Mouse (Mus musculus) neural tube, embryonic 15.5 days (tissue): ENCODE results near the gene Btbd19. TPM values are rescaled to one million over a fixed set of nuclear protein-coding genes. Genes with fewer than 3 reads are reported as not detected.

Experiments
- ATAC-seq: fragments of 200-750 bp; cut with Nextera tagmentation; 2 replicates; pipeline ENCODE4 v1.8.0; 2017; ENCODE audit warnings: mild to moderate bottlenecking, moderate TSS enrichment, moderate library complexity; ENCODE audit not compliant: low FRiP score
- H3K27ac ChIP-seq: fragments of 300-500 bp; sonication (generic); replicated peaks from 2 replicates; pipeline ENCODE4 v1.5.1; 2015; ENCODE audit warnings: mild to moderate bottlenecking, inconsistent platforms
- H3K27me3 ChIP-seq: fragments of 300-500 bp; sonication (generic); replicated peaks from 2 replicates; pipeline ENCODE4 v1.6.1; 2015; ENCODE audit warnings: inconsistent platforms
- H3K36me3 ChIP-seq: fragments of 300-500 bp; sonication (generic); 2 replicates; pipeline ENCODE4 v1.6.1; 2015; ENCODE audit warnings: inconsistent platforms
- H3K4me1 ChIP-seq: fragments of 300-500 bp; sonication (generic); 2 replicates; pipeline ENCODE4 v1.6.1; 2015; ENCODE audit warnings: inconsistent platforms
- H3K4me2 ChIP-seq: fragments of 300-500 bp; sonication (generic); 2 replicates; pipeline ENCODE4 v1.6.1; 2015; ENCODE audit warnings: inconsistent platforms, mild to moderate bottlenecking, moderate library complexity
- H3K4me3 ChIP-seq: fragments of 300-500 bp; sonication (generic); replicated peaks from 2 replicates; pipeline ENCODE4 v1.5.1; 2015; ENCODE audit warnings: mild to moderate bottlenecking, inconsistent platforms
- H3K9ac ChIP-seq: fragments of 300-500 bp; sonication (generic); replicated peaks from 2 replicates; pipeline ENCODE4 v1.6.1; 2015; ENCODE audit warnings: mild to moderate bottlenecking, inconsistent platforms
- H3K9me3 ChIP-seq: fragments of 300-500 bp; sonication (generic); replicated peaks from 2 replicates; pipeline ENCODE4 v1.6.1; 2016; ENCODE audit warnings: inconsistent platforms
- WGBS: fragments of 180-500 bp; shearing (Covaris S2); methylation state at CpG from one replicate; pipeline ENCODE4 v1.1.7; 2015; ENCODE audit warnings: mixed read lengths; 5-methylcytosine and 5-hydroxymethylcytosine counted together
- polyA plus RNA-seq: library from polyadenylated mRNA; unstranded; fragments of >200 nt; fragmentation: Nextera tagmentation; extraction: Ambion mirVana; gene quantifications from 2 replicates; pipeline ENCODE4 v1.2.1, GENCODE M21; 2015

Gene Btbd19
- polyA plus RNA-seq, 1 experiment from 2014 or later = 4.7 TPM

GRCm38 (mm10) chr4:117108524-117108849 is 17.0 kb downstream of the Btbd19 start:
- Histone ChIP-seq H3K4me1 (peaks cover 11% of the 10 kb centered on the region), H3K4me2 (no peak overlapping the region), H3K27me3 (no peaks in the 10 kb centered on the region), H3K9ac (no peak overlapping the region), H3K36me3 (peaks cover 58% of the 10 kb centered on the region), H3K27ac (no peak overlapping the region), H3K9me3 (no peaks in the 10 kb centered on the region), H3K4me3 (no peak overlapping the region)
- ATAC-seq = no peak
- 91% methylated on average over 6 of the region's 6 CpGs for WGBS

- Histone ChIP-seq H3K27me3 (no peaks in the 10 kb centered on the region), H3K4me3 (no peak overlapping the region), H3K36me3 (peaks cover 53% of the 10 kb centered on the region), H3K9ac (no peak overlapping the region), H3K9me3 (no peaks in the 10 kb centered on the region), H3K4me1 (peaks cover 11% of the 10 kb centered on the region), H3K27ac (no peak overlapping the region), H3K4me2 (no peak overlapping the region)
- no peak for ATAC-seq
- WGBS = 90% methylated on average over 18 of the region's 18 CpGs
Measured at GRCm38 (mm10) chr4:117107813-117108523, 17.6 kb downstream of the Btbd19 start.

DNA sequence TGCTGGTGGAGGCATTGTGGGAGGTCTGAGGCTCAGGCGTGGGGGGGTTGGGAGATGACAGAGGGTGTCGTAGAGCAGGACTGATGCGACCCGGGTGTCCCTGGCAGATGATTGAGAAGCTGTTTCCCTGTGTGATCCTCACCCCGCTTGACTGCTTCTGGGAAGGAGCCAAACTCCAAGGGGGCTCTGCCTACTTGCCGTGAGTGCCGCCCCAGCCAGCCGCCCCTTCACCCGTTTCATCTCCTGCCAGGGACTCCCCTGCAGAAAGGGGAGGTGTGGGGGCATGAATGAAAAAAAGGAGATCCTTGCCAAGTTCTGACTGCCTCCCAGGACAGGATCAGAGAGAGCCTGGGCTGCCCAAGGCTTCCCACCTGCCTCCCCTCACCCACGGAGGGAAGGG is 20.4 kb downstream of the Btbd19 start:
- WGBS = 52% methylated on average over 10 of the region's 10 CpGs
- Histone ChIP-seq H3K9ac (no peak overlapping the region), H3K4me3 (no peak overlapping the region), H3K4me2 (no peak overlapping the region), H3K27me3 (no peaks in the 10 kb centered on the region), H3K27ac (no peak overlapping the region), H3K4me1 (peaks cover 11% of the 10 kb centered on the region), H3K9me3 (no peaks in the 10 kb centered on the region), H3K36me3 (peaks cover 42% of the 10 kb centered on the region)
- no peak for ATAC-seq

DNA sequence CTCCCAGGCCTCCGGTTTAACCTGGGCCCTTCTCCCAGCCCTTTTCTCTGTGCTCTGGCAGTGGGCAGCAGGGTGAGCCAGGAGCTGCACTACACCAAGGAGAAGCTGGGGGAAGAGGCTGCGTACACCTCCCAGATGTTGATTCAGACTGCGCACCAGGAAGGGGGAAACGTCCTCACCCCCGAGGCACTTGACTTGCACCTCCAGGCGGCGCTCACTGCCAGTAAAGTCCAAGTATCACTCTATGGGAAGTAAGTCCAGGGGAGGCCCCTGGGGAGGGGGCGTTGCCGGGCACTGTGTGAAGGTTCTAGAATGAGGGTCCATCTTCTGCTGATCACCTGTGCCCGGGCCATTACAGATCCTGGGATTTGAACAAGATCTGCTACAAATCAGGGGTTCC is 20.9 kb downstream of the Btbd19 start:
- Histone ChIP-seq H3K36me3 (peaks cover 38% of the 10 kb centered on the region), H3K4me2 (no peak overlapping the region), H3K4me3 (no peak overlapping the region), H3K27me3 (no peaks in the 10 kb centered on the region), H3K9me3 (no peaks in the 10 kb centered on the region), H3K9ac (no peak overlapping the region), H3K27ac (no peak overlapping the region), H3K4me1 (peaks cover 11% of the 10 kb centered on the region)
- WGBS = 80% methylated on average over 10 of the region's 10 CpGs
- ATAC-seq = no peak

DNA sequence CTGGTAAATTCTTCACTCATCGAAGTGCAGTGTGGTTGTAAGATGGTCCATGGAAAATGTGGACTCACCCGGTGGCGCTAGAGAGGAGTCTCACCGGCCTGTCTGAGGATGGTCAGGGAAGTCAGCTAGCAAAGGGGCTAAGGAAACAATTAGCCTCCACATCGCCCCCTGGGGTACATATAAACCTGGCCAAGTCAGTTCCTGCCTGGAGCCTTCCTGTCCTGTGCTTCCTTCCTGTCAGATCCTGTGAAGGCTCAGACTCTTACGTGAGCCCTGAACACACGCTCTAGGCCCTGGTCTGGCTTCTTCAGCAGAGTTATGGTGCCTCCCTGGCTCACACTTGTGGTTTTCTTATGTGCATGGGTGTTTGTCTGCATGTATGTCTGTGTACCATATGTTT is 24.3 kb downstream of the Btbd19 start:
- Histone ChIP-seq H3K27ac (no peak overlapping the region), H3K9ac (no peak overlapping the region), H3K36me3 (peaks cover 16% of the 10 kb centered on the region; the same call in 1 of the 2 replicates), H3K27me3 (no peaks in the 10 kb centered on the region), H3K9me3 (no peaks in the 10 kb centered on the region), H3K4me2 (no peak overlapping the region), H3K4me3 (no peak overlapping the region), H3K4me1 (peaks cover 32% of the 10 kb centered on the region)
- ATAC-seq = no peak
- 51% methylated on average over 7 of the region's 7 CpGs for WGBS

GRCm38 (mm10) chr4:117100036-117100435 is 25.5 kb downstream of the Btbd19 start:
- H3K4me2 ChIP-seq = no peak overlapping the region

DNA sequence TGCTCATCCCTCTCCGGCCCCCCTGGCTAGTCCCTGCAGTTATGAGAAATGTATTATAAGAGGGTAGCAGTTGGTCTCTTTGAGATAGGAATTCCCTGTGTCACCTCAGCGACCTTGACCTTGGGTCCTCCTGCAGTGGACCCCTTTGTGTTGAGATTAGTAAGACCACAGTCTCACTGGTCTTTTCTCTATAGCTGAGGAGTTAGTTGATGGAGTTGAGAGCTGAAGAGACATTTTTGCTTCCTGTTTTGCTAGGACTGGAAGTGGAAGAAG is 26.8 kb downstream of the Btbd19 start:
- H3K9me3 ChIP-seq = no peaks in the 10 kb centered on the region
- no peak overlapping the region for H3K4me3 ChIP-seq
- ATAC-seq = no peak
- 75% methylated on average over 2 of the region's 2 CpGs for WGBS
- H3K4me1 ChIP-seq = peaks cover 30% of the 10 kb centered on the region
- H3K36me3 ChIP-seq = peaks cover 10% of the 10 kb centered on the region; the same call in 1 of the 2 replicates
- peak overlapping the region; percentile 94 for H3K4me2 ChIP-seq
- no peak overlapping the region for H3K27ac ChIP-seq
- H3K9ac ChIP-seq = no peak overlapping the region
- H3K27me3 ChIP-seq = no peaks in the 10 kb centered on the region

More at GRCm38 (mm10) chr4:117100036-117100435, 25.5 kb downstream of the Btbd19 start:
- no peak overlapping the region for H3K9ac ChIP-seq
- peaks cover 10% of the 10 kb centered on the region; the same call in 1 of the 2 replicates for H3K36me3 ChIP-seq
- 67% methylated on average over 4 of the region's 4 CpGs for WGBS
- peaks cover 34% of the 10 kb centered on the region for H3K4me1 ChIP-seq
- H3K4me3 ChIP-seq = no peak overlapping the region
- no peaks in the 10 kb centered on the region for H3K27me3 ChIP-seq
- no peak for ATAC-seq
- no peaks in the 10 kb centered on the region for H3K9me3 ChIP-seq
- H3K27ac ChIP-seq = no peak overlapping the region

DNA sequence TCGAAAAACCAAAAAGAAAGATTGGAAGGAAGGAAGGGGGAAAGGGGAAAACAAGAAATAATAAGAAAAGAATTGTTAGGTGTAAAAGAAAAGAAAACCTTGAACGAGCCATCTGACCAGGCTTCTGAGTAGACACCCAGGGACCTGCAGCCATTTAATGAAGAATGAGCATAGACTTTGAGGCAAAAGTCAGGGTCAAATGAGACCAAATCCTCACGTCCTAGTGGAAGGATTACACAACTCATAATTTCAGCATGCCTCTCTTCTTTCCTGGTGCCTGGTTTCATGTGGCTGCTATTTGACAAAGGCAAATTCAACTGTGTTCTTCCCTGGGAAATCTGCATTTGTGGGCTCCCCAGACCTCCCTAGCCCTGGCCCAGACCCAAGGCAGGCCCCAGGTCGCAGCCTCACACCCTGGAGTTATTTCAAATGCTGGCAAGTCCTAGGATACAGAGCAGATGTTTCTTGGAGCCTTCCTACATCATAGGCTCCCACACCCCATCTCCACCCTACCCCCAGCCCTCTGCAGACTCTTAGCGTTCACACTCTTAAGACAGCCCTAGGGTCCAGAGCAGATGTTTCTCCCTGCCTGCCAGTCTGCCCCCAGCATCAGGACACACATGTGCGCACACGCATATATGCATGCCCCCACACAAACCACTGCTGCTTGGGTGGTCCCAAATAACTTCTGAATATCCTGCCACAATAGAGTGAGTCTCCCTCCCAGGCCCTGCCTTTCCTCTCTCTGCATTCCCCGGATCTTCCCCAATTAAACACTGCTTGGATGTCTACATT is 27.4 kb downstream of the Btbd19 start:
- 57% methylated on average over 8 of the region's 8 CpGs for WGBS
- Histone ChIP-seq H3K36me3 (peaks cover 10% of the 10 kb centered on the region; the same call in 1 of the 2 replicates), H3K4me1 (peaks cover 30% of the 10 kb centered on the region), H3K27me3 (no peaks in the 10 kb centered on the region), H3K4me2 (peak overlapping the region; percentile 94), H3K9ac (0 out of 2 replicates have a peak overlapping the region, but pooled peaks have one; percentile 6), H3K4me3 (peak overlapping the region; percentile 76), H3K9me3 (no peaks in the 10 kb centered on the region), H3K27ac (no peak overlapping the region)
- ATAC-seq = no peak

DNA sequence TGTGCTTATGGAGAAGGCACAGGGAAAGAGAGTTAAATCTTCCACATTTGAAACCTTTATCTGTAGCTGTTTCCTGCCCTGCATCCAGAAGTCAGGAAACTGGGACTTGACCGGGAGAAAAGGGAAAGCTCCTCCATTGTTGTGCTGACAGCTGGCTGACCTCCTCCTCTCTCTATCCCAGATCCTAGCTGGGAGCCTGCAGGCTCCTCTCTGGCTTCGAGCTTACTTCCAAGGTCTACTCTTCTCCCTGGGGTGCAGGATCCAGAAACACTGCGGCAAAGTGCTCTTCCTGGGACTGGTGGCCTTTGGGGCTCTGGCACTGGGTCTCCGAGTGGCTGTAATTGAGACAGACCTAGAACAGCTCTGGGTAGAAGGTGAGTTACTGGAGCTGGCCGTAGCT is 28.9 kb downstream of the Btbd19 start:
- H3K4me3 ChIP-seq = peak overlapping the region; percentile 76
- H3K36me3 ChIP-seq = peaks cover 3% of the 10 kb centered on the region; the same call in 1 of the 2 replicates
- peak overlapping the region; percentile 68 for H3K9ac ChIP-seq
- no peaks in the 10 kb centered on the region for H3K27me3 ChIP-seq
- WGBS = 8% methylated on average over 5 of the region's 5 CpGs
- H3K9me3 ChIP-seq = no peaks in the 10 kb centered on the region
- H3K27ac ChIP-seq = peak overlapping the region; percentile 79
- peak overlapping the region; percentile 94 for H3K4me2 ChIP-seq
- H3K4me1 ChIP-seq = peaks cover 30% of the 10 kb centered on the region
- ATAC-seq = no peak

DNA sequence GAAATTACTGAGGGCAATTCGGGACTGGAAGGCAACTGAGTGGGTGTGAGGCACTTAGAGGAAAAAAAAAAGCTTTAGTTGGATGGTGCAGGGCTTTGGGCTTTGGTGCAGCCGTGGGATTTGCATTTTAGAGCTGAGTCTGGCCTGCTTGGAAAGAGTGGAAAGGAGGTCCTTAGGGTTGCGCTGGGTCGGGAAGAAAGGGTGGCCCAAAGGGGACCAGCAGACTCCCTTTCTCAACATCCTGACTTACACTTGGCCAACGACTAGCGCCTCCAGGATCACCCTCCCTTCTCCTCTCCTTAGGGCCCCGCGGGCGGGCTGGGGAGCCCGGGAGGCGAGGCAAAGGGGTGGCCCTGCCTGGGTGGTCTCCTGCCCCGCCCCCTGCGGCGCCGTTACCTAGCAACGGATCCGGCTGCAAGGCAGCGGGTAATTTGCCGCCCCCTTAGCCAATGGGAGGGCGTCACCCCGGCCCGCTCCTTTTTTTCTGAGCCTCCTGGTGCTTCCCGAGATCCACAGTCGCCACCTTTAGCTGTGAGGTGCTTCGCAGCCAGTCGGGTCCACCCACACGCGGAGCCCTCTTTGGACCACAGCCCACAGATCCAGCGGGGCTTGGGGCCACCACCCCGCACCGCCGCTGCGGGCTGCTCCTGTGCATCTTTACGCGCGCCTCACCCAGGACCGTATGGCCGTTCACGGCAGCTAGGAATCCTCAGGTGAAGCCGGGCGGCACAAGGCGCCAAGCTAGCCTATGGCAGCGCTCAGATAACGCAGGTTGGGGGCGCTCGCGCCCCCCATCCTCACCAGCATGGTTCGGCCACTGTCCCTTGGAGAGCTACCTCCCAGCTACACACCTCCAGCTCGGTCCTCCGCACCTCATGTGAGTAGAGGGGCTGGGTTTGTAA is 29.7 kb downstream of the Btbd19 start, which contains the start of gene Ptch2:
Gene Ptch2 (plus strand): TSS at position 525 of the 902 bp plus-strand sequence.
- Histone ChIP-seq H3K9me3 (no peaks in the 10 kb centered on the region), H3K36me3 (peaks cover 3% of the 10 kb centered on the region; the same call in 1 of the 2 replicates), H3K4me1 (peaks cover 30% of the 10 kb centered on the region), H3K4me3 (peak within 1 kb of the TSS; percentile 76), H3K4me2 (peak within 1 kb of the TSS; percentile 94), H3K9ac (peak within 1 kb of the TSS; percentile 68), H3K27me3 (no peaks in the 10 kb centered on the region), H3K27ac (peak within 1 kb of the TSS; percentile 79)
- peak; percentile 90 for ATAC-seq
- WGBS = under 1% methylated on average over 49 of the region's 50 CpGs

DNA sequence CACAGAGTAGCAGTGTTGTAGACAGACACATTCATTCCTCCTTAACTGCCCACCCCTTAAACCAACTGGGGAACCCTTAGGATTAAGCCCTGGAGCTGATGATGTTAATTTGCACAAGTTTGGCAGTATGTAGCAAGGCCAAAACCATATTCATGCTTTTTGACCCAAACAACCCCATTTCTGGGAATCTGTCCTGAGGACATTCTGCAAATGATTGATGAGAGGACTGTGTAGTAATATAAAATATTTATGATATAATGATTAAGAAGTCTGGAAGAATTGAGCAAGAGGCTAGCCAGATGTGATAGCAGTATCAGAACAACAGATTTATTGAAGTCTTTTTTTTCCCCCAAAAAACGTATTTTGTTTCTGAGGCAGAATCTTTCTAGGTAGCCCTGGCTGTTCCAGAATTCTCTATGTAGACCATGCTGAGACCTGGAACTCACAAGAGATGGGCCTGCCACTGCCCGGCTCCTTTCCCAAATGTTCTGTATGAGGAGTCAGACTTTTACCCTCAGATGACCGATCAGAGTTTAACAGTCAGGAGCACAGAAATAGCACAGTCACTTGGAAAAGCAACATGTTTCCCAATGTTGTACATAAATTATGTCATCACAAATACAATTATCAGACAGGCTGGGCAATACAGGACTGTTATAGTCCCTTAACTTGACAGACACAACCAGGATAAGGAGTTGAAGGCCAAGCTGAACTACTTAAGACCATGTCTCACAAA is 30.7 kb downstream of the Btbd19 start:
- no peaks in the 10 kb centered on the region for H3K27me3 ChIP-seq
- H3K27ac ChIP-seq = no peak overlapping the region
- H3K9ac ChIP-seq = no peak overlapping the region
- no peaks in the 10 kb centered on the region for H3K9me3 ChIP-seq
- H3K4me1 ChIP-seq = peaks cover 30% of the 10 kb centered on the region
- no peak for ATAC-seq
- H3K4me3 ChIP-seq = no peak overlapping the region
- no peak overlapping the region for H3K4me2 ChIP-seq
- WGBS = 83% methylated on average over 3 of the region's 3 CpGs
- H3K36me3 ChIP-seq = no peaks in the 10 kb centered on the region
